Mouse (Mus musculus) bone marrow macrophage, adult 2 months (primary cell): ENCODE data around the gene Clcn3.

Experiments used
- CTCF ChIP-seq: IDR thresholded peaks from 2 replicates; pipeline ENCODE4 v1.5.1; 2012; ENCODE audit warnings: low read depth, mild to moderate bottlenecking, low read length, moderate library complexity
- POLR2A ChIP-seq: IDR thresholded peaks from 2 replicates; pipeline ENCODE4 v1.6.1; 2012; ENCODE audit warnings: mild to moderate bottlenecking, low read depth, low read length, borderline replicate concordance

DNA sequence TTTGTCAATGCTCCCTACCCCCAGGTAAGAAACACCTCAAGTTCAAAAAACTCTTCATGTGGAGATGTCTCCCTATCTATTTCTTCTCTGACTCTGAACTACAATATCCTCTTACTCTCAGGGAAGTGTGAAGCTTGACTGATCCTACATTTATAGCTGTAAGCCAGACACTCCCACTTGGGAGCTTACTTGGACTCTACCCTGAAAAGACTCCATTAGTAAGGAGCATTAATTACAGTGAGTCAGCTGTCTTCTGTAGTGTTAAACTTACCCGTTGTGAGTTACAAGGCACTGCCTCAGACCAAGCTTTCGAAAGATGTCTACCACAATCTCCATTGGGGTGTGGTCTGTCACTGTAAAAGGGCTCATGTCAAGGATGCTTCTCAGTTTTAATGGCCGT is 64.0 kb downstream of the Clcn3 start:
- TF ChIP-seq CTCF (no peak), POLR2A (no peak)
